Mouse (Mus musculus): ENCODE data around the gene Ubap2l.

Ubap2l gene

GRCm38 (mm10) chr3:89965557-89965956 is 86.9 kb downstream of the Ubap2l start:
- DNase-seq = no peak

- peak; percentile 71 to 80 for DNase-seq
These were observed 88.3 kb downstream of the Ubap2l start for GRCm38 (mm10) chr3:89963926-89964739.

DNA sequence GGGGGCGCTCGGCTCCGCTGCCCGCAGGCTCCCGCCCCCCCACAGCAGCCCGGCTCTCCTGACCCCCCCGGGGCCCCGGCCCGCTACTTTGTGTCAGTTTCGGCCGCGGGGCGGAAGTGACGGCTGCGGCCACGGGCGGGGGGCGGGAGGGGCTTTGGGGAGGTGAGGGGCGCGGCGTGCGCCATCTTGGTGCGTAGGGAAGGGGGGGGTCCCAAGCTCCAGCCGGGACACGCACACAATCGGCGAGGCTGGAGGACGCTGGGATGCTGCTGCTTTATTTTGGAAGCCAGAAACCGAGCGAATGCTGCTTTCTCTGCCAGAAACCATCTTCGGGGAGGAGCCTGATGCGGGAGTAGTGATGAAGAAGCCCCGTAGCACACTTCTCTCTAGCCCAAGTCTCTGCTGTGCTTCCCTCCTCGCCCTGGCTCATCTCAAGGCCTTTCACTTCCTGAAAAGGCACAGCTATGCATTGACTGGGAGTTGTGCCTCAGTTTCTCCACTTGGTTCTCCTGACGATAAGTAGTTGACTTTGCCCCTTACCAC is 89.1 kb downstream of the Ubap2l start, which contains the start of gene Atp8b2:
Atp8b2 (minus strand) TSS at position 288 of the 543 bp plus-strand sequence.
- DNase-seq = peak; percentile 69 to 79

GRCm38 (mm10) chr3:89962751-89963220 is 89.6 kb downstream of the Ubap2l start:
- DNase-seq = peak in 1 of 2 experiments; percentile 55

DNA sequence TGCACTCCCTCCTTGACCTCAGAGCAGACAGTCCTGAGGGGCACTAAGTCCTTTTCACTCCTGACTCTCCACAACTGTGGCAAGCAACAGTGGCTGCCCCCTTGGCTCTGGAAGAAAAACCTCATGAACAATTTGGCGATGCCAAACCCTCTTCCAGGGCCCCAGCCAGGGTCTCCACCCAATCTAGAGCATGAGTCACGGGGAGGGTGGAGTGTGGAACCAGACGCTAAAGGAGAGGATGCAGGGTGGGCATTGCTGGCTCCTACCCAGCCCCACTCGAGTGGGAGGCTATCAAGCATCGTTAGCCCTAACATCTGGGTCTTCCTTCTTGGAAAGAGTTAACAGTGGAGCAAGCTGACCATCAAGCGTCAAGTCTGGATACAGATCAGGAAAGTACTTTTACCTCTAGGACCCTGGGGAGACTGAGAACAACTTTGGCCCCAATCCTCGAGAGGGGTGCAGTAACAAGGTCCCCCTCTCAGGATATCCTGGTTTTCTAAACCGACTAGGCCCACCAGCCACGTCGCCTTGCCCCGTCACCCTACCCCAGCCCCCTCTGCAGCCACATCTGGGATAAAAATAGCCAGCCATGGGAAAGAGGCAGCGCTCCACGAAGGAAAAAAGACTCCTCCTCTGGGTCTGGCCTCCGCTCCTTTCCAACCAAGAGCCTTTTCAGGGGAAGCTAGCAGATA is 90.2 kb downstream of the Ubap2l start:
- no peak for DNase-seq

GRCm38 (mm10) chr3:89961436-89961835 is 91.0 kb downstream of the Ubap2l start:
- DNase-seq = no peak

DNA sequence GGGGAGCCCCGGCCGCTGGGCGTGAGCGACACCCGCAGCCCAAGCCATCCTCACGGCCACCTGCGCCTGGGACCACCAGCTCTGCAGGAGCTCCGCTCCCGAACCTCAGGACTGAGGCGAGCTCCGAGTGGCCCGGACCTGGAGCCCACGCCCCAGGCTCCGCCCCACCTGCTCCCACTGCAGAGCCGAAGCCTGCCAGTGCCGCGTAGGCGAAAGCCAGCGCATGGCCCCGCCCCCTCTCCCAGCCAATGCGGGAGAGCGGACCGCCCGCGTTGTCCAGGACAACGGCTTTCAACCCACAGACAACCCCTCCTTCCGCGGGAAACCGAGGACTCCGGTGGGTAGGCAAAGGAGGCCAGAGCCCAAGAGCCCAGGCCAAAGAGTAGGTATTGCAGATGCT is 92.0 kb downstream of the Ubap2l start:
- DNase-seq = peak; percentile 96 to 99

DNA sequence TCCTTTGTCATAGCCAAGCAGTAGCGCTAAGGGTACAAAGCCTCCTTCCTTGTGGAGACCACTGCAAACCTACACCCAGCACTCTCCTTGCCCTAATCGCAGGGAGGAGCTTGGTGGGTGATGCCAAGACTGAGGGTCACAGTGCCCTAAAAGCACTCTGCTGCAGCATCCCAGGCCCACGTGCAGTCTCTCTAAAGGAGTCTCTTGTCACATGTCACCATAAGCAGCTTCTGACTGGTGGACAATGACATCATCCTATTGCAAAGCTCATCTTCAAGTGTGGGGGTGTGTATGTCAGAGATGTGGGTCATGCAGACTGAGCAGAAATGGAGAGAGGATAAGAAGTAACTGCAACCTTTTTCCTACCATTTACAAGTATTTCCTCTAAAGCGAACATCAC is 93.0 kb downstream of the Ubap2l start:
- DNase-seq = peak; percentile 59 to 66

GRCm38 (mm10) chr3:89957880-89958279 is 94.5 kb downstream of the Ubap2l start:
- no peak for DNase-seq

DNA sequence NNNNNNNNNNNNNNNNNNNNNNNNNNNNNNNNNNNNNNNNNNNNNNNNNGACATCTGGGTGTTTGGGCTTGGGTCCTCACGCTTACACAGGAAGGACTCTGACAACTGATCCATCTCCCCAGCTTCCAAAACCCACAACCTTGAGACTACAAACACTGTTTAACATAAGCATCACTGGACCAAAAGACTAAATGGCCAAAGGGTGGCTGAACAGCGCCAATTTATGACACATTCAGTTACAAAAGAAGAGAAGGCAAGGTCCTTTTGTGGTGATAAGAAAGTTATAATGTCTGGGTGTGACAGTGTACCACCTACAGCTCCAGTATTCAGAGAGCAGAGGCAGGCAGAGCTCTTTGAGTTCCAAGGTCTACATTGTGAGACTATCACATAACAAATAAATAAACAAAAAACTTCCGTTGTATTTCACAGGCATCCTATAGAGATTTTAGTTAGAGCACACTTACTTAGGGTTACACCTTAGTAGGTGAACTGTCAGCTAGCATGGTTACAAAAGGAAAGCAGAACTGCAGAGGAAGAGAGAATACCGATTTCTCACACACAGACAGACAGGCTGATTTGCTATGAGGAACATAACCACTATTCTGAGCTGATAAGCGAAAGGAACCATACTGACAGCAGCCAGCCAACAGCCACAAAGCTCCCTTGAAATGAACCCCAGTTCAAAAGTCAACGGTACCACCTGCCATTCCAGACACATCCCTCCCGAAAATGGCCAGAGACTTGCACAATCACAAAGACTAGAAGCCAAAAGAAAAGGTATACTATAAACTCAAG is 96.1 kb downstream of the Ubap2l start:
- no peak for DNase-seq

DNA sequence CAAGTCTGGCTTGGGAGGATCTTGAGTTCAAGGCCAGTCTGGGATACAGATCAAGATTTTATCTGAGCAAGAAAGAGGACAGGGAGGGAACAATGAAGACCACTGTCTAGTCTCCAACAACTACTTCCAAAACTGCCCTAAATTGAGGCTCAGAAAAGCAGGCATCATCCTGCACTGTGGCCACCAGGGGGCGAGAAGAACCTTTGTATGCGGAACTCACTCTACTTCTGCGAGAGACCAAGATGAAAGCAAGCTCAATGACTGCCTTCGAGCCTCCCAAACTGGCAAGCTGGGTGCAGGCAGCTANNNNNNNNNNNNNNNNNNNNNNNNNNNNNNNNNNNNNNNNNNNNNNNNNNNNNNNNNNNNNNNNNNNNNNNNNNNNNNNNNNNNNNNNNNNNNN is 99.0 kb downstream of the Ubap2l start:
- DNase-seq = peak; percentile 72 to 82
